Mouse (Mus musculus) Patski (cell line): Measurements from ENCODE around the gene Per2. TPM values are rescaled to one million over a fixed set of nuclear protein-coding genes. Genes with fewer than 3 reads are reported as not detected.

ENCODE experiments used
- ATAC-seq: fragments of 100-300 bp; one replicate; pipeline ENCODE4 v1.8.0; 2021
- CTCF ChIA-PET: fragments of 350-600 bp; sonication (Branson Sonifier 250); formaldehyde crosslinking; loops from one replicate; lab custom pipeline; 2022; ENCODE audit warnings: inconsistent platforms; lab: Charles Lee
- POLR2A ChIA-PET: fragments of 350-600 bp; sonication (Branson Sonifier 250); formaldehyde crosslinking; loops from one replicate; lab custom pipeline; 2022; ENCODE audit warnings: antibody characterized with exemption, inconsistent platforms; lab: Charles Lee
- DNase-seq: peaks from one replicate; pipeline ENCODE4 v3.0.0-alpha.2; 2011; ENCODE audit warnings: low read depth, low spot score
- H3K27me3 ChIP-seq: fragments of 371-371 bp; one replicate; pipeline ENCODE4 v1.5.1; 2021
- CTCF ChIP-seq: fragments of 100-300 bp; IDR thresholded peaks from one replicate; pipeline ENCODE4 v1.5.1; 2021
- in situ Hi-C: fragments of 300-500 bp; cut with MboI; formaldehyde crosslinking; loops from 3 replicates; pipeline ENCODE4 v1.11.1; 2018; ENCODE audit warnings: low pct_unique_long_range_greater_than_20kb, mixed read lengths
- polyA plus RNA-seq: library from polyadenylated mRNA; unstranded; gene quantifications from one replicate; pipeline ENCODE4 v1.2.3, GENCODE M21; 2021

Gene Per2
- polyA plus RNA-seq, 1 experiment from 2014 or later = 9.7 TPM

- ChIA-PET CTCF (interaction anchor here (0.9 to 5.0 kb wide), 4 partner anchors 17 to 20 kb away, joined by 3 to 35 read pairs (median 3); no protein-coding TSS in a partner anchor), POLR2A (no interaction called here)
- in situ Hi-C loops = no loop called here
- no peaks in the 10 kb centered on the region for H3K27me3 ChIP-seq
- DNase-seq (no peak), ATAC-seq (no peak)
- TF ChIP-seq CTCF = no peak
These were observed 4.3 kb upstream of the Per2 start for GRCm38 (mm10) chr1:91463336-91463995.

GRCm38 (mm10) chr1:91460564-91460963, 1.4 kb upstream of the Per2 start:
- DNase-seq = no peak
- H3K27me3 ChIP-seq = no peaks in the 10 kb centered on the region
- ATAC-seq = no peak
- POLR2A ChIA-PET = interaction anchor here (0.6 to 0.9 kb wide), 2 partner anchors 22 to 806 kb away, joined by 3 read pairs; no protein-coding TSS in a partner anchor
- CTCF ChIA-PET = interaction anchor here (0.9 to 5.7 kb wide), 6 partner anchors 9 to 52 kb away, joined by 3 to 31 read pairs (median 4); no protein-coding TSS in a partner anchor
- TF ChIP-seq CTCF = no peak
- in situ Hi-C loops = no loop called here

GRCm38 (mm10) chr1:91460069-91460468, 945 bp upstream of the Per2 start:
- H3K27me3 ChIP-seq = no peaks in the 10 kb centered on the region
- POLR2A ChIA-PET = interaction anchor here (0.6 to 0.9 kb wide), 2 partner anchors 23 to 805 kb away, joined by 3 read pairs; no protein-coding TSS in a partner anchor
- CTCF ChIA-PET = interaction anchor here (0.9 to 5.7 kb wide), 6 partner anchors 8 to 52 kb away, joined by 3 to 31 read pairs (median 4); no protein-coding TSS in a partner anchor
- ATAC-seq (no peak), DNase-seq (no peak)
- in situ Hi-C loops = no loop called here
- no peak for TF ChIP-seq CTCF

- TF ChIP-seq CTCF = no peak
- CTCF ChIA-PET = interaction anchor here (1.7 to 5.7 kb wide), 4 partner anchors 14 to 33 kb away, joined by 6 to 31 read pairs (median 18); no protein-coding TSS in a partner anchor
- H3K27me3 ChIP-seq = no peaks in the 10 kb centered on the region
- peak; percentile 57 for ATAC-seq
- POLR2A ChIA-PET = interaction anchor here (0.6 to 1.0 kb wide), 2 partner anchors 24 to 44 kb away, joined by 3 read pairs; partner anchors contain the start of gene Hes6
- in situ Hi-C loops = no loop called here
- no peak for DNase-seq
These were observed 782 bp downstream of the Per2 start for GRCm38 (mm10) chr1:91458223-91458861.

- in situ Hi-C loops = no loop called here
- no peaks in the 10 kb centered on the region for H3K27me3 ChIP-seq
- no peak for ATAC-seq
- no peak for DNase-seq
- ChIA-PET POLR2A (interaction anchor here (0.6 kb wide), 1 partner anchor 44 kb away, joined by 3 read pairs; the partner anchor contains the start of gene Hes6), CTCF (interaction anchor here (1.7 to 5.7 kb wide), 4 partner anchors 14 to 34 kb away, joined by 6 to 31 read pairs (median 18); no protein-coding TSS in a partner anchor)
- no peak for TF ChIP-seq CTCF
These were observed 1.4 kb downstream of the Per2 start for GRCm38 (mm10) chr1:91457698-91458097.

- H3K27me3 ChIP-seq = no peaks in the 10 kb centered on the region
- ChIA-PET POLR2A (no interaction called here), CTCF (interaction anchor here (2.0 to 5.7 kb wide), 3 partner anchors 13 to 26 kb away, joined by 6 to 31 read pairs (median 31); no protein-coding TSS in a partner anchor)
- in situ Hi-C loops = no loop called here
- TF ChIP-seq CTCF = no peak
- DNase-seq (no peak), ATAC-seq (no peak)
These were observed 2.0 kb downstream of the Per2 start for GRCm38 (mm10) chr1:91457116-91457515.

GRCm38 (mm10) chr1:91456301-91456801, 2.8 kb downstream of the Per2 start:
- DNase-seq (no peak), ATAC-seq (peak; percentile 17)
- no peak for TF ChIP-seq CTCF
- H3K27me3 ChIP-seq = no peaks in the 10 kb centered on the region
- POLR2A ChIA-PET = no interaction called here
- in situ Hi-C loops = no loop called here
- CTCF ChIA-PET = interaction anchor here (4.4 to 5.7 kb wide), 2 partner anchors 12 to 27 kb away, joined by 31 read pairs; no protein-coding TSS in a partner anchor

GRCm38 (mm10) chr1:91455661-91456161, 3.4 kb downstream of the Per2 start:
- no peaks in the 10 kb centered on the region for H3K27me3 ChIP-seq
- DNase-seq (no peak), ATAC-seq (no peak)
- in situ Hi-C loops = no loop called here
- ChIA-PET POLR2A (interaction anchor here (0.6 kb wide), 1 partner anchor 27 kb away, joined by 3 read pairs; no protein-coding TSS in a partner anchor), CTCF (interaction anchor here (4.4 kb wide), 1 partner anchor 12 kb away, joined by 31 read pairs; no protein-coding TSS in a partner anchor)
- no peak for TF ChIP-seq CTCF

GRCm38 (mm10) chr1:91454927-91455326, 4.2 kb downstream of the Per2 start:
- DNase-seq = no peak
- CTCF ChIA-PET = interaction anchor here (4.4 kb wide), 1 partner anchor 11 kb away, joined by 31 read pairs; no protein-coding TSS in a partner anchor
- in situ Hi-C loops = no loop called here
- no peaks in the 10 kb centered on the region for H3K27me3 ChIP-seq
- no peak for TF ChIP-seq CTCF
- ATAC-seq = no peak
- POLR2A ChIA-PET = no interaction called here

GRCm38 (mm10) chr1:91454366-91454765, 4.8 kb downstream of the Per2 start:
- H3K27me3 ChIP-seq = no peaks in the 10 kb centered on the region
- ChIA-PET CTCF (no interaction called here), POLR2A (no interaction called here)
- in situ Hi-C loops = no loop called here
- DNase-seq = no peak
- ATAC-seq = no peak
- TF ChIP-seq CTCF = no peak
